Mouse (Mus musculus) layer of hippocampus, adult 11-12 months (tissue): ENCODE results near the gene Zswim3.
"Not testable (repeated sequence)": the region's sequence is repeated elsewhere in the genome, so short reads cannot be mapped to it uniquely, and the experiment has no call there.

Experiments used
- DNase-seq: peaks from one replicate; pipeline ENCODE4 v3.0.0; 2022; ENCODE audit warnings: low spot score

Zswim3 gene

GRCm38 (mm10) chr2:164781876-164782275 lies 23.0 kb upstream of the Zswim3 start:
- DNase-seq: no peak

- DNase-seq: no peak
These were observed 20.8 kb upstream of the Zswim3 start for GRCm38 (mm10) chr2:164783926-164784581.

GRCm38 (mm10) chr2:164784869-164785420 lies 20.0 kb upstream of the Zswim3 start:
- DNase-seq: no peak

- DNase-seq: peak; percentile 86
These were observed 19.2 kb upstream of the Zswim3 start, which contains the start of gene Snx21 for GRCm38 (mm10) chr2:164785481-164786387. Snx21 (plus strand) TSS chr2:164785823.

- DNase-seq: no peak
These were observed 18.5 kb upstream of the Zswim3 start for GRCm38 (mm10) chr2:164786388-164786885.

- no peak for DNase-seq
These were observed 17.9 kb upstream of the Zswim3 start for GRCm38 (mm10) chr2:164787032-164787431.

- no peak for DNase-seq
These were observed 17.1 kb upstream of the Zswim3 start for GRCm38 (mm10) chr2:164787779-164788178.

GRCm38 (mm10) chr2:164788411-164788810 lies 16.5 kb upstream of the Zswim3 start:
- DNase-seq: no peak

- DNase-seq: no peak
These were observed 14.4 kb upstream of the Zswim3 start for GRCm38 (mm10) chr2:164790451-164790850.

GRCm38 (mm10) chr2:164791841-164792261 lies 13.0 kb upstream of the Zswim3 start:
- DNase-seq: no peak

GRCm38 (mm10) chr2:164792400-164793190 lies 12.3 kb upstream of the Zswim3 start:
- no peak for DNase-seq

- peak; percentile 64 for DNase-seq
These were observed 11.7 kb upstream of the Zswim3 start for GRCm38 (mm10) chr2:164793236-164793635.

GRCm38 (mm10) chr2:164793772-164794171 lies 11.1 kb upstream of the Zswim3 start:
- DNase-seq: no peak

GRCm38 (mm10) chr2:164794293-164794692 lies 10.6 kb upstream of the Zswim3 start:
- DNase-seq: peak; percentile 92

- no peak for DNase-seq
These were observed 9.0 kb upstream of the Zswim3 start for GRCm38 (mm10) chr2:164795868-164796267.

GRCm38 (mm10) chr2:164798554-164798953 lies 6.3 kb upstream of the Zswim3 start:
- not testable (repeated sequence) for DNase-seq

- no peak for DNase-seq
These were observed 4.5 kb upstream of the Zswim3 start for GRCm38 (mm10) chr2:164800252-164801004.

GRCm38 (mm10) chr2:164803201-164803920 lies 1.5 kb upstream of the Zswim3 start:
- DNase-seq: no peak

GRCm38 (mm10) chr2:164803921-164804313 lies 981 bp upstream of the Zswim3 start:
- DNase-seq: no peak

GRCm38 (mm10) chr2:164805332-164805718 lies 427 bp downstream of the Zswim3 start:
- no peak for DNase-seq
